Comparison of ENCODE assay signal across 9 mouse cellular contexts in the genomic region with DNA sequence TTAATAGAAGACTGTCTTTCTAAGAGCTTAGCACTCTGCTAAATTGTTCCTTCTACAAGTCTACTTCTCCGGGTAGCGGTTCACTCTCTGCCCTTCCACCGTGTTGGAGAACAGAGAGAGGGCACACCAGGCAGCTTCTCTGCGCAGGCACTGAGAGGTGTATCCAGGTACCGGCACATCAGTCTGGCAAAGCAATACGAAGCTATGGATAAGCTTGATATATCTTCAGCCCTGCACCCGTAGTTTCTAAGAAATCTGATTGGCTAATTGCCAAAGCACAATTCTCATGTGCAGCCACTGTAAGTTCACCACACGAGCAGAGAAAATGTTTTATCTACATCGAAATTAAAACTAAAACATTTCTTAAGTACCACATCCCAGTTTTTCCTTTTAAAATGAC. TPM values are rescaled to one million over a fixed set of nuclear protein-coding genes. Genes with fewer than 3 reads are reported as not detected.
DNase-seq lines count a peak whose midpoint lies in the region; ATAC-seq and TF ChIP-seq lines count a peak whose summit lies in the region.
"Had no signal": no experiment of that assay in that cellular context is flagged by ENCODE, and none has a peak within 500 bp of the region (broad histone marks: within the 10 kb centered on the region; RNA-seq: fewer than 3 reads in every experiment).

No protein-coding gene starts in this region.

- 34% methylated on average over 9 of the region's 9 CpGs for WGBS in cerebellum, adult 2 months
- WGBS in lung, embryonic 16.5 days, result 25% methylated on average over 9 of the region's 9 CpGs
- WGBS in liver, embryonic 13.5 days (ENCODE audit: insufficient replicate concordance), result 50% methylated on average over 9 of the region's 9 CpGs
- WGBS in stomach, embryonic 15.5 days, result 28% methylated on average over 9 of the region's 9 CpGs

- H3K9ac ChIP-seq in lung, embryonic 16.5 days (ENCODE audit: low read length), result peak overlapping the region; percentile 39; the same call in 1 of the 2 replicates
- no peak overlapping the region for H3K9ac ChIP-seq in liver, embryonic 13.5 days
- H3K9ac ChIP-seq in stomach, embryonic 15.5 days, result no peak overlapping the region

- H3K27ac ChIP-seq in cerebellum, adult 2 months (ENCODE audit: insufficient read depth, low read length), result no peak overlapping the region
- no peak overlapping the region for H3K27ac ChIP-seq in lung, embryonic 16.5 days (ENCODE audit: low read length)
- H3K27ac ChIP-seq in liver, embryonic 13.5 days, result no peak overlapping the region
- no peak overlapping the region for H3K27ac ChIP-seq in stomach, embryonic 15.5 days

- H3K4me2 ChIP-seq in lung, embryonic 16.5 days (ENCODE audit: low read depth, low read length), result peak overlapping the region; percentile 49
- 0 out of 2 replicates have a peak overlapping the region, but pooled peaks have one; percentile 25 for H3K4me2 ChIP-seq in liver, embryonic 13.5 days
- peak overlapping the region; percentile 90 for H3K4me2 ChIP-seq in stomach, embryonic 15.5 days

- no peaks in the 10 kb centered on the region for H3K36me3 ChIP-seq in lung, embryonic 16.5 days (ENCODE audit: control insufficient read depth, insufficient read depth, low read length)
- no peaks in the 10 kb centered on the region for H3K36me3 ChIP-seq in liver, embryonic 13.5 days
- H3K36me3 ChIP-seq in stomach, embryonic 15.5 days, result no peaks in the 10 kb centered on the region

- DNase-seq in cerebellum, postnatal 14 days, result peak; percentile 7
- DNase-seq in cerebellum, adult 2 months, result no peak
- no peak for DNase-seq in lung, postnatal 36 days
- no peak for DNase-seq in liver, embryonic 13.5 days
- no peak for DNase-seq in layer of hippocampus, adult 9-11 months
- no peak for DNase-seq in left cerebral cortex, adult 18-20 months (ENCODE audit: low spot score in 2 of 2)
- DNase-seq: thymus, postnatal 4 days had no signal

- H3K27me3 ChIP-seq in cerebellum, adult 2 months (ENCODE audit: control insufficient read depth, insufficient read depth, low read length), result no peaks in the 10 kb centered on the region; the same call in 1 of the 2 replicates
- no peaks in the 10 kb centered on the region for H3K27me3 ChIP-seq in lung, embryonic 16.5 days (ENCODE audit: control insufficient read depth, insufficient read depth, low read depth, low read length)
- peaks cover 15% of the 10 kb centered on the region for H3K27me3 ChIP-seq in liver, embryonic 13.5 days
- no peaks in the 10 kb centered on the region for H3K27me3 ChIP-seq in stomach, embryonic 15.5 days (replicated peaks)

- TF ChIP-seq POLR2A in cerebellum, adult 2 months (IDR thresholded peaks at IDR 0.05; ENCODE audit: borderline replicate concordance, insufficient read depth, low read length), result no peak

- H3K9me3 ChIP-seq in lung, embryonic 16.5 days (ENCODE audit: control insufficient read depth, low read length), result no peaks in the 10 kb centered on the region
- no peaks in the 10 kb centered on the region for H3K9me3 ChIP-seq in liver, embryonic 13.5 days (replicated peaks)
- no peaks in the 10 kb centered on the region for H3K9me3 ChIP-seq in stomach, embryonic 15.5 days

- no peak overlapping the region for H3K4me3 ChIP-seq in cerebellum, adult 2 months (replicated peaks; ENCODE audit: insufficient read depth, low read depth, low read length)
- peak overlapping the region; percentile 36 for H3K4me3 ChIP-seq in lung, embryonic 16.5 days (ENCODE audit: low read length)
- no peak overlapping the region for H3K4me3 ChIP-seq in liver, embryonic 13.5 days (replicated peaks)
- H3K4me3 ChIP-seq in stomach, embryonic 15.5 days (replicated peaks), result peak overlapping the region; percentile 7; the same call in 1 of the 2 replicates

- no peak for ATAC-seq in lung, embryonic 16.5 days (ENCODE audit: low read depth)
- ATAC-seq in liver, embryonic 13.5 days (ENCODE audit: low read depth), result no peak
- ATAC-seq in stomach, embryonic 15.5 days (ENCODE audit: insufficient read depth, low FRiP score, low read depth), result no peak

- H3K4me1 ChIP-seq in cerebellum, adult 2 months (ENCODE audit: control insufficient read depth, insufficient read depth, low read length), result no peaks in the 10 kb centered on the region
- H3K4me1 ChIP-seq in lung, embryonic 16.5 days (replicated peaks; ENCODE audit: control insufficient read depth, insufficient read depth, low read length), result peaks cover 18% of the 10 kb centered on the region
- peaks cover 59% of the 10 kb centered on the region for H3K4me1 ChIP-seq in liver, embryonic 13.5 days (replicated peaks)
- H3K4me1 ChIP-seq in stomach, embryonic 15.5 days, result peaks cover 8% of the 10 kb centered on the region; the same call in 1 of the 2 replicates

- no peak for TF ChIP-seq CTCF in cerebellum, adult 2 months (IDR thresholded peaks at IDR 0.05; ENCODE audit: borderline replicate concordance, insufficient read depth, low read depth, low read length)

RNA-seq across cellular contexts. Expression of a gene that starts 2.2 kb away (rescaled TPM):
- polyA plus RNA-seq in cerebellum, adult 2 months (2012; rRNA removed), result 11.1 and 14.7 TPM in 2 replicates
- 42.5 and 43.6 TPM in 2 replicates for polyA plus RNA-seq in lung, embryonic 16.5 days (2015; fragmentation: Nextera tagmentation; extraction: Ambion mirVana)
- 7.4 and 9.7 TPM in 2 replicates for polyA plus RNA-seq in liver, embryonic 13.5 days (2015; fragmentation: Nextera tagmentation; extraction: Ambion mirVana)
- 32.6 and 34.5 TPM in 2 replicates for polyA plus RNA-seq in stomach, embryonic 15.5 days (2015; fragmentation: Nextera tagmentation; extraction: Ambion mirVana)
- 1 to 10 TPM; 9.3 to 10.0 TPM for total RNA-seq in left cerebral cortex, adult 18-20 months (2021)

RNA-seq across cellular contexts. Expression of a gene that starts 33.3 kb away (rescaled TPM):
- polyA plus RNA-seq in cerebellum, adult 2 months (2012; rRNA removed), result 8.7 and 10.1 TPM in 2 replicates
- polyA plus RNA-seq in lung, embryonic 16.5 days (2015; fragmentation: Nextera tagmentation; extraction: Ambion mirVana), result 25.9 and 26.3 TPM in 2 replicates
- 15.9 and 18.8 TPM in 2 replicates for polyA plus RNA-seq in liver, embryonic 13.5 days (2015; fragmentation: Nextera tagmentation; extraction: Ambion mirVana)
- 13.9 and 14.6 TPM in 2 replicates for polyA plus RNA-seq in stomach, embryonic 15.5 days (2015; fragmentation: Nextera tagmentation; extraction: Ambion mirVana)
- 10 to 100 TPM in 1 of 2 experiments, 1 to 10 TPM in 1; 8.3 to 10.3 TPM for total RNA-seq in left cerebral cortex, adult 18-20 months (2021)

Comparison
In these comparisons a context has a peak if more than half of its experiments do, and no peak if none do; other contexts are left out.
1. DNase-seq: peak in cerebellum, postnatal 14 days (2 of 2); none in cerebellum, adult 2 months (0 of 2), lung, postnatal 36 days (single experiment), liver, embryonic 13.5 days (single experiment), layer of hippocampus, adult 9-11 months (single experiment) and left cerebral cortex, adult 18-20 months (0 of 2).
2. H3K4me3 ChIP-seq: peak in lung, embryonic 16.5 days (single experiment) and stomach, embryonic 15.5 days (single experiment); none in cerebellum, adult 2 months (single experiment) and liver, embryonic 13.5 days (single experiment).
3. H3K4me2 ChIP-seq: peak in every context shown above with its lines; median percentile 90 in stomach, embryonic 15.5 days; 49 in lung, embryonic 16.5 days; 25 in liver, embryonic 13.5 days.